Mouse (Mus musculus) forebrain, postnatal 0 days (tissue): ENCODE measurements around the gene Fbln5. TPM values are rescaled to one million over a fixed set of nuclear protein-coding genes. Genes with fewer than 3 reads are reported as not detected.

Source experiments
- ATAC-seq: fragments of 200-750 bp; cut with Nextera tagmentation; 2 replicates; pipeline ENCODE4 v1.8.0; 2017; ENCODE audit warnings: mild to moderate bottlenecking, moderate library complexity
- DNase-seq: peaks from one replicate; pipeline ENCODE4 v3.0.0-alpha.2; 2015
- H3K27ac ChIP-seq: fragments of 300-500 bp; sonication (generic); 2 replicates; pipeline ENCODE4 v1.5.1; 2014; ENCODE audit warnings: low read depth, mild to moderate bottlenecking, antibody characterized with exemption, low read length, moderate library complexity, mixed read lengths
- H3K27me3 ChIP-seq: fragments of 300-500 bp; sonication (generic); 2 replicates; pipeline ENCODE4 v1.6.1; 2014; ENCODE audit warnings: mild to moderate bottlenecking, low read length, mixed read lengths; ENCODE audit not compliant: insufficient read depth
- H3K36me3 ChIP-seq: fragments of 300-500 bp; sonication (generic); 2 replicates; pipeline ENCODE4 v1.6.1; 2014; ENCODE audit warnings: mild to moderate bottlenecking, moderate library complexity; ENCODE audit not compliant: insufficient read depth
- H3K4me1 ChIP-seq: fragments of 300-500 bp; sonication (generic); 2 replicates; pipeline ENCODE4 v1.6.1; 2014; ENCODE audit warnings: antibody characterized with exemption; ENCODE audit not compliant: insufficient read depth
- H3K4me2 ChIP-seq: fragments of 300-500 bp; sonication (generic); 2 replicates; pipeline ENCODE4 v1.6.1; 2014; ENCODE audit warnings: low read depth, mild to moderate bottlenecking, moderate library complexity
- H3K4me3 ChIP-seq: fragments of 300-500 bp; sonication (generic); 2 replicates; pipeline ENCODE4 v1.5.1; 2014; ENCODE audit warnings: low read depth, low read length, mixed read lengths
- H3K9ac ChIP-seq: fragments of 300-500 bp; sonication (generic); 2 replicates; pipeline ENCODE4 v1.6.1; 2014; ENCODE audit warnings: mild to moderate bottlenecking
- H3K9me3 ChIP-seq: fragments of 300-500 bp; sonication (generic); 2 replicates; pipeline ENCODE4 v1.6.1; 2016; ENCODE audit warnings: low read length
- CTCF ChIP-seq: sonication (generic); IDR thresholded peaks from 2 replicates; pipeline ENCODE4 v1.5.1; 2016; ENCODE audit warnings: antibody characterized with exemption, control low read depth, low read depth
- WGBS: fragments of 180-500 bp; shearing (Covaris S2); extraction: QIAGEN DNeasy Blood & Tissue Kit; methylation state at CpG from one replicate; pipeline ENCODE4 v1.1.7; 2014; 5-methylcytosine and 5-hydroxymethylcytosine counted together
- polyA plus RNA-seq: library from polyadenylated mRNA; unstranded; fragments of >200 nt; fragmentation: Nextera tagmentation; extraction: Ambion mirVana; gene quantifications from 2 replicates; pipeline ENCODE4 v1.2.1, GENCODE M21; 2015
- total RNA-seq: library from RNA; depleted of rRNA; stranded (reverse); fragments of >200 nt; gene quantifications from 2 replicates; pipeline ENCODE4 v1.2.3, GENCODE M21; 2014

The Fbln5 gene
- total and polyA plus RNA-seq, 2 experiments from 2014 or later, result 7.5 to 14.0 TPM

DNA sequence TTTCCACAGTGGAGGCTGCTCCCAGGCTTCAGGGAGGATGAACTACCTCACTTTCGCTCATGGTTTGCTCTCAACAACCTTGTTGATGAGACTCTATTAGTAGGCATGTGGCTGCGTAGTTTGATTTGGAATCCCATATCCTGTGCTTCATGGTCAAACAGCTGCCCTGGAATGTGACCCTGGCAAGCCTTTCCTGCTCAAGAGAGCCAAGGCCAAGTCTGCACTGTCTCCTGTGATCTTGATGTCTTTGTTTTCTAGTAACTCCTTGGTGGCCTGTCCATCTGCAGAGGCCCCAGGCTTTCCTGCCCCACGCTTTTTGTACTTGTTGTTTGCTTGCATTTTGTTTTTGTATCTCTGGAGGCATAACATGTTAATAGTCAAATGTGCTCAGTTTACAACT, 24.4 kb downstream of the Fbln5 start:
- TF ChIP-seq CTCF, result no peak
- DNase-seq (no peak), ATAC-seq (no peak)
- H3K4me2 ChIP-seq, result no peak overlapping the region
- no peaks in the 10 kb centered on the region for H3K4me1 ChIP-seq
- H3K27me3 ChIP-seq, result no peaks in the 10 kb centered on the region
- H3K9ac ChIP-seq, result no peak overlapping the region
- no peak overlapping the region for H3K27ac ChIP-seq
- no peak overlapping the region for H3K4me3 ChIP-seq
- WGBS, result 91% methylated on average over 3 of the region's 3 CpGs
- H3K9me3 ChIP-seq, result no peaks in the 10 kb centered on the region
- H3K36me3 ChIP-seq, result no peaks in the 10 kb centered on the region

DNA sequence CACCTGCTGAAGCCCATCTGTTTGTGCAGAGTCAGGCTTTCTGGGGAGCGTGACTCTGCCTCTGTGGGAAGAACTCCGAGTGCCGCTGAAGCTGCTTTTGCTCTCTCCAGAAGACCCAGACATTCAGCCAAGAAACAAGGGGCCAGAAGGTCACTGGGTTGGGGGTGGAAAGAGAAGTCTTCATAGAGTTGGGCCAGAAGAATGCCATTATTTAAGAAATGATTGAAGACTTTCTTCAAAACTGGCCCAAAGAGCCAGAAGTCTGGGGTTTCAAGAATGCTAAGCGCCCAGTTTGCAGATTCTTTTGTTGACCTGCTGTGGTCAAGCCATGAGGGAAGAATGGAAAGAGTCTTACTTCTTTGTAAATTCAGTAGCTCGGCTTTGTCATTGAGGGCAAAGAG, 25.6 kb downstream of the Fbln5 start:
- Histone ChIP-seq H3K9ac (no peak overlapping the region), H3K4me3 (no peak overlapping the region)
- ATAC-seq, result no peak

DNA sequence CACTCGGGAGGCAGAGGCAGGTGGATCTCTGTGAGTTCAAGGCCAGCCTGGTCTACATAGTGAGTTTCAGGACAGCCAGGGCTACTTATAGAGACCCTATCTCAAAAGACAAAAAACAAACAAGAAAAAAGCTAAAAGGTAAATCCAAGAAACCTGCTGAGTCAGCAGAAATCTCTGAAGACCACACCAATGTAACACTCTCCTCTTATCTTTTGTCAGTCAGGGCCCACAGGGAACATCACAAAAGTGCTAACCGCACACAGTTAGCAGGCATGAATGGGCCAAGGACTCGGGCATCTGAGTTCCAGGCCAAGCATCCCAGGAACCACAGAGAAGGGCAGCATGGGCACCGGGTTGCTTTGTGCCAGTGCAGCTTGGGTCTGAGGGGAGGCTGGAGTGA, 26.2 kb downstream of the Fbln5 start:
- no peak overlapping the region for H3K9ac ChIP-seq
- no peaks in the 10 kb centered on the region for H3K27me3 ChIP-seq
- H3K4me2 ChIP-seq, result no peak overlapping the region
- H3K4me3 ChIP-seq, result no peak overlapping the region
- H3K9me3 ChIP-seq, result no peaks in the 10 kb centered on the region
- ATAC-seq (no peak), DNase-seq (no peak)
- no peaks in the 10 kb centered on the region for H3K36me3 ChIP-seq
- H3K27ac ChIP-seq, result no peak overlapping the region
- 89% methylated on average over 4 of the region's 4 CpGs for WGBS
- no peak for TF ChIP-seq CTCF
- no peaks in the 10 kb centered on the region for H3K4me1 ChIP-seq

More for the DNA sequence above, 25.6 kb downstream of the Fbln5 start:
- WGBS, result 84% methylated on average over 5 of the region's 5 CpGs
- no peaks in the 10 kb centered on the region for H3K4me1 ChIP-seq
- TF ChIP-seq CTCF, result no peak
- H3K27ac ChIP-seq, result no peak overlapping the region
- no peaks in the 10 kb centered on the region for H3K9me3 ChIP-seq
- no peaks in the 10 kb centered on the region for H3K27me3 ChIP-seq
- no peak overlapping the region for H3K4me2 ChIP-seq
- H3K36me3 ChIP-seq, result no peaks in the 10 kb centered on the region
- no peak for DNase-seq

DNA sequence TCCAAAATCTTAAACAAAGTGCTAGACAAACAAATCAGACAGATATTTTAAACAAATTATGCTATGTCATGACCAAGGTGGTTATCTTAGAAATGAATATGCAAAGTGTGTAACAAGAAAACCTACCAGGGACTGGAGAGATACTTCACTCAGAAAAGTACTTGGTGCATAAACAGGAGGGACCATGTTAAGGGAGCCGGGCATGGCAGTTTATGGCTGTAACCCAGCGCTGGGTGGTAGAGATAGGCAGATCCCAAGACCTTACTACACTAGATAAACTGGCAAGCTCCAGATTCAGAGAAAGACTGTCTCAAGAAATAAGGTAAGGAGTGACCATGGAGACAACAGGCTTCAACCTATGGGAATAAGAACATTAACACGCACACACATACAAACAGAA, 29.1 kb downstream of the Fbln5 start:
- DNase-seq (no peak), ATAC-seq (no peak)
- Histone ChIP-seq H3K4me3 (no peak overlapping the region), H3K4me1 (no peaks in the 10 kb centered on the region), H3K27ac (no peak overlapping the region), H3K36me3 (no peaks in the 10 kb centered on the region), H3K27me3 (no peaks in the 10 kb centered on the region), H3K9ac (no peak overlapping the region), H3K9me3 (no peaks in the 10 kb centered on the region), H3K4me2 (no peak overlapping the region)
- WGBS, result 95% methylated on average over 3 of the region's 3 CpGs
- TF ChIP-seq CTCF, result no peak

DNA sequence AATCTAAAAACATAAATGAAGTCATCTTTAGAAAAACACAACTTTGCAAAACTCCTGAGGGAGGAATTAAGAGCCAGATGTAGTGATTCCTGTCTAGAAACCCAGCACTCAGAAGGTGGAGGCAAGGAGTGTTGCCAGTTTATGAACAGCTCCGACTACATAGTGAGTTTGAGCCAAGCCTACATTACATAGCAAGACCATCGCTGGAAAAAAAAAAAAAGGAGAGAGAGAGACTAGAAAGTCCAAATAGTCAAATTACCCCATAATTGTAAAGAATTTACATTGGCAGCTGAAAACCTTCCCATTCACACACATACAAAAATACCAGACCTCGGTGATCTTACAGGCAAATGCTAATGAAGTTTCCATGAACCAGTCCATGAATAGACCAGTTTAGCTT, 29.6 kb downstream of the Fbln5 start:
- Histone ChIP-seq H3K27me3 (no peaks in the 10 kb centered on the region), H3K36me3 (no peaks in the 10 kb centered on the region), H3K4me3 (no peak overlapping the region), H3K9me3 (no peaks in the 10 kb centered on the region), H3K4me2 (no peak overlapping the region), H3K4me1 (no peaks in the 10 kb centered on the region), H3K27ac (no peak overlapping the region), H3K9ac (no peak overlapping the region)
- ATAC-seq (no peak), DNase-seq (no peak)
- no peak for TF ChIP-seq CTCF
- 74% methylated on average over 3 of the region's 3 CpGs for WGBS

DNA sequence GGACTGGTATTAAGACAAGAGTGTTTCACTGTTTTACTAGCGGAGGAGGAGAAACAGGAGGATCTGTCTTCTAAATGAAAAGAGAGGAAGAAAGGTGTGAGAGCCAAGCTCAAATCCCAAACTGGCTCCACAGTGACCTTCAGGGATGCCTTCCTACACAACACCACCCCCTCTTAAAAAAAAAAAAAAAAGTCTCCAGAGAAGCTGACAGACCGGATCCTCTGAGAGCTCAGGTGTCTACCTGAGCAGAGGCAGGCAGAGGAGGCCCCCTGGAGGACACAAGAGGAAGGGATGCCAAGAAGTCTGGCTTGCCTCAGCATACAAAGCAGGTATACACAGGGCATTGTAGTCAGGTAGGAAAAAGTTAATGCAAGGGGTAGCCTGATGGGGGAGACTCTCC, 36.1 kb downstream of the Fbln5 start:
- DNase-seq, result no peak
- no peak overlapping the region for H3K4me2 ChIP-seq
- no peaks in the 10 kb centered on the region for H3K4me1 ChIP-seq
- H3K36me3 ChIP-seq, result no peaks in the 10 kb centered on the region
- H3K27me3 ChIP-seq, result no peaks in the 10 kb centered on the region
- 62% methylated on average over 2 of the region's 2 CpGs for WGBS
- H3K27ac ChIP-seq, result no peak overlapping the region
- no peak overlapping the region for H3K9ac ChIP-seq
- TF ChIP-seq CTCF, result 0 out of 2 replicates have a peak, but pooled peaks have one; percentile 5
- no peaks in the 10 kb centered on the region for H3K9me3 ChIP-seq
- ATAC-seq, result no peak
- no peak overlapping the region for H3K4me3 ChIP-seq

DNA sequence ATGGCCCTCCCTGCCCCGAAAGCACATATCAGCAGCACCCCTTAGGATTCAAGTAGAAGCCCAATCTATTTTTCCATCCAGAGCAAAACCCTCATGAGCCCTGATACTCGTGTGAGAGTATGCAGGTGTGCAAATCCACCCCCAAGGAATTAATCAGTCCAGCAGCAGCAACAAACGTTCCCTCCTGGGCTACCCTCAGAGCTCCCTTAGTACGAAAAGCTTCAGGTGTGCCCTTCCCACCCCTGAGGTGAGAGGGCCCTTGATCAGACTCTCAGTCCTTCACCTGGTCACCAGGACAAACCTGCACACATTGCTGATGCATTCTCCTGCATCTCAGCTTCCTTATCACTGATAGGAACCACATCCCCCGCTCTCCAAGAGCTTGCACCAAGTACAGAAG, 37.9 kb downstream of the Fbln5 start:
- DNase-seq (no peak), ATAC-seq (no peak)
- no peaks in the 10 kb centered on the region for H3K36me3 ChIP-seq
- H3K9me3 ChIP-seq, result no peaks in the 10 kb centered on the region
- 87% methylated on average over 5 of the region's 5 CpGs for WGBS
- no peaks in the 10 kb centered on the region for H3K4me1 ChIP-seq
- H3K9ac ChIP-seq, result no peak overlapping the region
- no peaks in the 10 kb centered on the region for H3K27me3 ChIP-seq
- H3K27ac ChIP-seq, result no peak overlapping the region
- H3K4me2 ChIP-seq, result no peak overlapping the region
- no peak overlapping the region for H3K4me3 ChIP-seq
- TF ChIP-seq CTCF, result no peak
